Mouse (Mus musculus): ENCODE measurements at regions not wholly inside any gene's neighbourhood (a gene's known extent, or its start where the extent isn't known, plus 50 kb on each side); places are given as distances from the start of the nearest gene placed in this dataset.

- POLR2A ChIA-PET, result no interaction called here
- CTCF ChIA-PET, result no interaction called here
Observed at GRCm38 (mm10) chr2:46678366-46678765, 1561.2 kb upstream of the Zeb2 start.

- ChIA-PET CTCF (no interaction called here), POLR2A (no interaction called here)
Observed at GRCm38 (mm10) chr2:46669517-46670291, 1552.5 kb upstream of the Zeb2 start.

GRCm38 (mm10) chr2:46666990-46667337 is 1549.8 kb upstream of the Zeb2 start:
- ChIA-PET POLR2A (no interaction called here), CTCF (no interaction called here)

- ChIA-PET POLR2A (no interaction called here), CTCF (no interaction called here)
Observed at GRCm38 (mm10) chr2:46666084-46666989, 1549.1 kb upstream of the Zeb2 start.

- POLR2A ChIA-PET, result no interaction called here
Observed at GRCm38 (mm10) chr2:46661876-46662275, 1544.7 kb upstream of the Zeb2 start.

GRCm38 (mm10) chr2:46660577-46660976 is 1543.4 kb upstream of the Zeb2 start:
- POLR2A ChIA-PET, result no interaction called here
- CTCF ChIA-PET, result no interaction called here

More at GRCm38 (mm10) chr2:46661876-46662275, 1544.7 kb upstream of the Zeb2 start:
- CTCF ChIA-PET, result interaction anchor here in 1 of 4 experiments (0.6 kb wide), 1 partner anchor 75 kb away, joined by 3 read pairs; no protein-coding TSS in a partner anchor

- ChIA-PET CTCF (no interaction called here), POLR2A (no interaction called here)
Observed at GRCm38 (mm10) chr2:46655289-46655688, 1538.1 kb upstream of the Zeb2 start.

- ChIA-PET CTCF (no interaction called here), POLR2A (no interaction called here)
Observed at GRCm38 (mm10) chr2:46652616-46653015, 1535.4 kb upstream of the Zeb2 start.

- POLR2A ChIA-PET, result no interaction called here
- CTCF ChIA-PET, result no interaction called here
Observed at GRCm38 (mm10) chr2:46646366-46646765, 1529.2 kb upstream of the Zeb2 start.

GRCm38 (mm10) chr2:46609217-46609616 is 1492.0 kb upstream of the Zeb2 start:
- ChIA-PET CTCF (no interaction called here), POLR2A (interaction anchor here in 1 of 4 experiments (0.9 kb wide), 1 partner anchor 10 kb away, joined by 3 read pairs; no protein-coding TSS in a partner anchor)

GRCm38 (mm10) chr2:46581773-46582172 is 1464.6 kb upstream of the Zeb2 start:
- ChIA-PET POLR2A (no interaction called here), CTCF (no interaction called here)

- ChIA-PET POLR2A (no interaction called here), CTCF (no interaction called here)
Observed at GRCm38 (mm10) chr2:46570416-46570815, 1453.2 kb upstream of the Zeb2 start.

- CTCF ChIA-PET, result no interaction called here
- POLR2A ChIA-PET, result no interaction called here
Observed at GRCm38 (mm10) chr2:46533395-46533794, 1416.2 kb upstream of the Zeb2 start.

GRCm38 (mm10) chr2:46530686-46531085 is 1413.5 kb upstream of the Zeb2 start:
- POLR2A ChIA-PET, result no interaction called here
- CTCF ChIA-PET, result no interaction called here

- ChIA-PET CTCF (no interaction called here), POLR2A (no interaction called here)
Observed at GRCm38 (mm10) chr2:46525223-46525622, 1408.0 kb upstream of the Zeb2 start.

GRCm38 (mm10) chr2:46524625-46525024 is 1407.4 kb upstream of the Zeb2 start:
- ChIA-PET CTCF (no interaction called here), POLR2A (no interaction called here)

- ChIA-PET POLR2A (no interaction called here), CTCF (interaction anchor here in 1 of 4 experiments (0.5 kb wide), 1 partner anchor 1139 kb away, joined by 5 read pairs; no protein-coding TSS in a partner anchor)
Observed at GRCm38 (mm10) chr2:46521147-46521965, 1404.2 kb upstream of the Zeb2 start.

GRCm38 (mm10) chr2:46512237-46513028 is 1395.2 kb upstream of the Zeb2 start:
- CTCF ChIA-PET, result interaction anchor here in 1 of 4 experiments (0.6 kb wide), 1 partner anchor 735 kb away, joined by 3 read pairs; no protein-coding TSS in a partner anchor
- POLR2A ChIA-PET, result no interaction called here

GRCm38 (mm10) chr2:46506951-46507350 is 1389.8 kb upstream of the Zeb2 start:
- CTCF ChIA-PET, result no interaction called here
- POLR2A ChIA-PET, result no interaction called here

Data from embryonic stem cell, embryonic (primary cell).